Mouse (Mus musculus): ENCODE data around the gene Tnni3. TPM values are rescaled to one million over a fixed set of nuclear protein-coding genes. Genes with fewer than 3 reads are reported as not detected.
A peak's percentile ranks its signal among the peaks of the same experiment; 100 is the strongest.

Gene Tnni3
- polyA plus RNA-seq, 1 experiment, result 0.91 TPM

- TF ChIP-seq USF1 (IDR thresholded peaks at IDR 0.05; ENCODE audit: low read depth) (no peak), MAX (IDR thresholded peaks at IDR 0.05) (no peak), CTCF (IDR thresholded peaks at IDR 0.05; ENCODE audit: control insufficient read depth, insufficient read depth, insufficient read length) (no peak), FOSL1 (IDR thresholded peaks at IDR 0.05; ENCODE audit: insufficient read depth, low read length, poor library complexity, severe bottlenecking) (no peak), MYOG (IDR thresholded peaks at IDR 0.05; ENCODE audit: control insufficient read depth, extremely low read depth, insufficient read length) (no peak), CEBPB (IDR thresholded peaks at IDR 0.05; ENCODE audit: low read depth) (no peak), MYOD1 (IDR thresholded peaks at IDR 0.05; ENCODE audit: control insufficient read depth, insufficient read length, low read depth) (no peak)
- Histone ChIP-seq H3K36me3 (ENCODE audit: control insufficient read depth, insufficient read depth) (no peaks in the 10 kb centered on the region), H3K79me2 (ENCODE audit: control insufficient read depth, insufficient read depth) (no peaks in the 10 kb centered on the region), H3K27me3 (ENCODE audit: control insufficient read depth, insufficient read depth, insufficient read length) (no peaks in the 10 kb centered on the region), H3K4me3 (ENCODE audit: insufficient read depth, poor library complexity, severe bottlenecking) (no peak overlapping the region), H3ac (ENCODE audit: control insufficient read depth, insufficient read length, low read depth) (no peak overlapping the region), H3K79me3 (ENCODE audit: low read depth) (no peaks in the 10 kb centered on the region)
Observed at GRCm38 (mm10) chr7:4515853-4516252, 8.2 kb downstream of the Tnni3 start.

GRCm38 (mm10) chr7:4513829-4514712 is 10.0 kb downstream of the Tnni3 start:
- no peak overlapping the region for H3K4me3 ChIP-seq (ENCODE audit: insufficient read depth, poor library complexity, severe bottlenecking)

GRCm38 (mm10) chr7:4513236-4513635 is 10.8 kb downstream of the Tnni3 start:
- TF ChIP-seq USF1 (IDR thresholded peaks at IDR 0.05; ENCODE audit: low read depth) (no peak), MYOG (IDR thresholded peaks at IDR 0.05; ENCODE audit: control insufficient read depth, extremely low read depth, insufficient read length) (no peak), MAX (IDR thresholded peaks at IDR 0.05) (no peak), CTCF (IDR thresholded peaks at IDR 0.05; ENCODE audit: control insufficient read depth, insufficient read depth, insufficient read length) (peak; percentile 62)
- Histone ChIP-seq H3K79me3 (ENCODE audit: low read depth) (no peaks in the 10 kb centered on the region), H3K79me2 (ENCODE audit: control insufficient read depth, insufficient read depth) (no peaks in the 10 kb centered on the region), H3K36me3 (ENCODE audit: control insufficient read depth, insufficient read depth) (no peaks in the 10 kb centered on the region), H3K4me3 (ENCODE audit: insufficient read depth, poor library complexity, severe bottlenecking) (no peak overlapping the region), H3K27me3 (ENCODE audit: control insufficient read depth, insufficient read depth, insufficient read length) (no peaks in the 10 kb centered on the region), H3ac (ENCODE audit: control insufficient read depth, insufficient read length, low read depth) (no peak overlapping the region)

More at GRCm38 (mm10) chr7:4513829-4514712, 10.0 kb downstream of the Tnni3 start:
- TF ChIP-seq MYOD1 (IDR thresholded peaks at IDR 0.05; ENCODE audit: control insufficient read depth, insufficient read length, low read depth) (peak; percentile 40), USF1 (IDR thresholded peaks at IDR 0.05; ENCODE audit: low read depth) (no peak)
- Histone ChIP-seq H3K27me3 (ENCODE audit: control insufficient read depth, insufficient read depth, insufficient read length) (no peaks in the 10 kb centered on the region), H3K79me2 (ENCODE audit: control insufficient read depth, insufficient read depth) (no peaks in the 10 kb centered on the region), H3ac (ENCODE audit: control insufficient read depth, insufficient read length, low read depth) (no peak overlapping the region), H3K36me3 (ENCODE audit: control insufficient read depth, insufficient read depth) (no peaks in the 10 kb centered on the region), H3K79me3 (ENCODE audit: low read depth) (no peaks in the 10 kb centered on the region)

- no peaks in the 10 kb centered on the region for H3K79me3 ChIP-seq (ENCODE audit: low read depth)
- no peak overlapping the region for H3ac ChIP-seq (ENCODE audit: control insufficient read depth, insufficient read length, low read depth)
- no peaks in the 10 kb centered on the region for H3K79me2 ChIP-seq (ENCODE audit: control insufficient read depth, insufficient read depth)
- H3K36me3 ChIP-seq (ENCODE audit: control insufficient read depth, insufficient read depth), result no peaks in the 10 kb centered on the region
- TF ChIP-seq MYOG (IDR thresholded peaks at IDR 0.05; ENCODE audit: control insufficient read depth, extremely low read depth, insufficient read length), result no peak
- TF ChIP-seq CTCF (IDR thresholded peaks at IDR 0.05; ENCODE audit: control insufficient read depth, insufficient read depth, insufficient read length), result no peak
- no peak for TF ChIP-seq FOSL1 (IDR thresholded peaks at IDR 0.05; ENCODE audit: insufficient read depth, low read length, poor library complexity, severe bottlenecking)
- TF ChIP-seq USF1 (IDR thresholded peaks at IDR 0.05; ENCODE audit: low read depth), result no peak
- no peak for TF ChIP-seq MAX (IDR thresholded peaks at IDR 0.05)
- no peak for TF ChIP-seq MYOD1 (IDR thresholded peaks at IDR 0.05; ENCODE audit: control insufficient read depth, insufficient read length, low read depth)
- no peak for TF ChIP-seq CEBPB (IDR thresholded peaks at IDR 0.05; ENCODE audit: low read depth)
- no peaks in the 10 kb centered on the region for H3K27me3 ChIP-seq (ENCODE audit: control insufficient read depth, insufficient read depth, insufficient read length)
- H3K4me3 ChIP-seq (ENCODE audit: insufficient read depth, poor library complexity, severe bottlenecking), result no peak overlapping the region
Observed at GRCm38 (mm10) chr7:4511489-4512224, 12.4 kb downstream of the Tnni3 start.

GRCm38 (mm10) chr7:4509863-4510608 is 14.0 kb downstream of the Tnni3 start:
- no peak overlapping the region for H3K4me3 ChIP-seq (ENCODE audit: insufficient read depth, poor library complexity, severe bottlenecking)
- TF ChIP-seq CTCF (IDR thresholded peaks at IDR 0.05; ENCODE audit: control insufficient read depth, insufficient read depth, insufficient read length), result peak; percentile 53
- TF ChIP-seq FOSL1 (IDR thresholded peaks at IDR 0.05; ENCODE audit: insufficient read depth, low read length, poor library complexity, severe bottlenecking), result no peak
- no peaks in the 10 kb centered on the region for H3K36me3 ChIP-seq (ENCODE audit: control insufficient read depth, insufficient read depth)
- no peak overlapping the region for H3ac ChIP-seq (ENCODE audit: control insufficient read depth, insufficient read length, low read depth)
- H3K79me2 ChIP-seq (ENCODE audit: control insufficient read depth, insufficient read depth), result no peaks in the 10 kb centered on the region
- no peaks in the 10 kb centered on the region for H3K79me3 ChIP-seq (ENCODE audit: low read depth)
- H3K27me3 ChIP-seq (ENCODE audit: control insufficient read depth, insufficient read depth, insufficient read length), result no peaks in the 10 kb centered on the region
